Mouse (Mus musculus): ENCODE results near the gene Phox2b.

Phox2b gene

DNA sequence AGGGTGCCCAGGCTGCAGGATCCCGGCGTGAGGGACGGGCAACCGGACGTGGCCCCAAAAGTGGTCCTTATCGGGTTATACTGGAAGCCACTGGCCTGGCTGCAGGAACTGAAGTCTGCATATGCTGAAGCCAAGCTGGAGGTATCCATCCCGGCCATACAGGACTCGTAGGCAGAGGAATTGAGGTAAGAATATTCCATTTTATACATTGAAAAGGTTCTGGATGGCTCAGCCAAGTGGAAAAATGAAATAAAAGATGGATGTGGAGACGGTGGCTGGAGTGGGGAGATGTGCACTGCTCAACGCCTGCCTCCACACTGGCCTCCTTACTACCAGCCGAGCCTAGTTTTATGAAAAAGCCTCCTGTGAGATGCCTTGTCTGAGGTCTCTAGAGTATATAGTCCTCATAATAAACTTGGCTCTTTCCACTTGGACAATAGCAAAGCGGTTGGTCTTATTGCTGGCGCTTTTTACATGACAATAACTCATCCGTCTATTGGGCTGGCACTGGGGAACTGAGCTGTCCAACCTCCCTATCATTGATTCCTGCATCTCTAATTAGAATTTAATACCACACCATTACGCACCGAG, at the start of gene Phox2b:
Gene Phox2b, minus strand, starts transcription at position 569 of the 591 bp plus-strand sequence.
- no peak for DNase-seq (ENCODE audit: low spot score in 2 of 2)

DNA sequence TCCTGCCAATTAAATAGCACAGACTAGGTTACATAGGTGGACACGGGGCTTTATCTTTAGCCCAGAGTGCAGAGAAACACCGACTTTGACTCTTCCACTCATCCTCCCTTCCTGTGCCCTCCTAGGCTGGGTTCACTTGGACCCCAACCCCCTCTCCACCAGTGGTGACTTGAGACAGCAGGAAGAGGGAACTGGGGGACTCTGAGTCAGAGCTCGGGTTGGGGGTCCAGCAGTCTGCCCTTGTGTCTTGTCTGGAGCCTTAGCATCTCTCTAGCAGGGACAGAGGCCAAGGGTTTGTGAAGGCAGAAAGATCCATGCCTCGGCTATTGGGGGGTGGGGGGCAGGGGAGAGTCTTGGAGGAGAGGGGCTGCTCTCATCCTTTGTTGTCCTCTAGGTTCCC, 43.5 kb upstream of the Phox2b start:
- no peak for DNase-seq (ENCODE audit: low spot score in 2 of 2)

DNA sequence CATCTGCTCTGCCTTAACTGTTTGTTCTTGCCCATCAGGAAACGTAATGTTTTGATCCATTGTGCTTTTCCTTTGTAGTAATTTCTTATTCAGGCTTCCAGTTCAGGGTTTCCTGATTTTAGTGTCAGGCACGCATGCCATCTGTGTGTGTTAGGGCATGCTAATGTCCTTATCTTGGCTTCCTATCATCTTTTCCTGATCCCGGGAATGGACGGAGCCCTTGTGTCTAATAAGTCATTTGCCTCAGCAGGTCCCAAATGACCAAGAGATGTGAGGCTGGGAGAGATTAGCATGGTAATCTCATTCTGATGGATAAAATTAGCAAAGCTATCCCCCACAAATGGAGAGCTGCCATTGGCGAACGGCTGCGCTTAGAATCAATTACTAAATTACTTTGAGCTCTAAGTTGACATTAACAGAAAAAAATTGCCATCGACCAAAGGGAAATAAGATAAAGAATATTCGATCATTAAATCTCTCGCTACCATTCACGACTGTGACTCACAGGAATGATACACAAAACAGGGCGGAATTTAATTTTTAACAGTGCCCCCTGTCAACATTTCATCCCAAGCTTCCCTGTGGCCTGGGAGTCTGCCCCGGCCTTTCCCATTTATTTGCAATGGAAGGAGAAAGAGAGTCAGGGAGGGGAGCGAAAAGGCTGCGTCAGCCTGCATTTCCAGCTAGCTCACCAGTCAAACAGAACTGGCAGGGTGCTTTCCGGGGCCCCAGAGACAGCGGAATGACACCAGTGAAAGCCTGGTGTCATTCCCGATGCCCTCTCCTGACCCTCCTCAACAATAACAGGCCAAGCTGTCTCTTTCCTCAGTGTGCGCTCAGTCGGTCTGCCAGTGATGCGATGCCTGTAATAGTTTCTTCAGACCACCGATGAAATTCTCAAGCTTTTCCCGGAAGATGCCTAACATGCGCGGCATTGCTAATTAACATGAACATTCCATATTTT, 40.2 kb upstream of the Phox2b start:
- no peak for DNase-seq (ENCODE audit: low spot score in 2 of 2)

GRCm38 (mm10) chr5:67138643-67139042, 39.5 kb upstream of the Phox2b start:
- DNase-seq (ENCODE audit: low spot score in 2 of 2): no peak

DNA sequence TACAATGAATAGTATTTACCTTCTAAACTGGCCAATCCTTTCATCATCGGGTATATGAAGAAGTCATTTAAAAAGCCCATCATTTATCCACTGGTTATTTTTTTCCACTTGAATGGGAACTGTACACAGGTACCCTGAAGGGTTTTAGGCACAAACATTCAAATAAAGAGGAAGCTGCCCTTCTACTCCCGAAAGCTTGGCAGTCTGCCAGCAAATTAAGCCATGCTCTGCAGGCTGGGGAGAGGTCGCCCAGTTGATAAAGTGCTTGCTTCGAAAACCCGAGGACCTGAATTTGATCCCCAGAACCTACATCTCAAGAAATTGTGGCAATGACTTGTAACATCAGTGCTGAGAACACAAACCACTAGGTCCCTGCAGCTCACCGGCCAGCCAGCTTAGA, 35.6 kb upstream of the Phox2b start:
- DNase-seq (ENCODE audit: low spot score in 2 of 2): no peak

- DNase-seq (ENCODE audit: low spot score in 2 of 2): no peak
Observed at GRCm38 (mm10) chr5:67131671-67132070, 32.6 kb upstream of the Phox2b start.

GRCm38 (mm10) chr5:67106261-67106660, 7.2 kb upstream of the Phox2b start:
- no peak for DNase-seq (ENCODE audit: low spot score in 2 of 2)

DNA sequence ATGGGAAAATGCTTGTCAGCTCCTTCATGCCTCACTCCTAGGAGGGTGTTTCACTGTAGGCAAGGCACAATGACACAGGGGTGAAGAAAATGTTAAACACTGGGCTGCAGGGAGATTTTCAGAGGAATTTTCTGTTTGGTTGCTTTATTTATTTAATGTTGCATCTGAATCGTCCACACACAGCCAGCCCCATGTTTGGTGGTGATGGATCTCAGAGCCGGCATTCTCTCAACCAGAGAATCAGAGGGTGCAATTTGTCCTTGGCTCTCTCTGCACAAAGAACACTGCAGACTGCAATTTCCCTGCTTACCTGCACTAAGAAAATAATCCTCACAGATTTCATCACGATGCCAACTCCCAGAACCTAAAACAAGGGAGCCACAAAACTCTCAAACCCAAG, 3.9 kb upstream of the Phox2b start:
- no peak for DNase-seq (ENCODE audit: low spot score in 2 of 2)

- no peak for DNase-seq (ENCODE audit: low spot score in 2 of 2)
Observed at GRCm38 (mm10) chr5:67101793-67102600, 2.9 kb upstream of the Phox2b start.

DNA sequence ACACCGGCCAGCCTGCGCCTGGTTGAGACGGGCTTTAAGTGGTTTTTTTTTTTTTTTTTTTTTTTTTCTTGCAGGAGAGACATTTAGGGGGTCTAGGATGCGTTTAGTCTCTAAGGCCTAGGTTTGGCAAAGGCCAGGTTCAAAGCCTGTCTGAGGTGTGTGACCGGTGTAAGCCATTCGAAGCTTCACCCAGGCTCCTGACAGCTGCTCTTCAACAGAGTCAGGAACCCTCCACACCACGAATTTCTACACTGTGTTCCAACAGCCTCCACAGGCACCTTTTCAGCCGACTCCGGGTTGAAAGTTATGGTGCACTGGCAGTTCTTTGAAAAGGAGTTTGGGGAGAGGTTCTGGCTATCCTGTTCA, 2.3 kb upstream of the Phox2b start:
- no peak for DNase-seq (ENCODE audit: low spot score in 2 of 2)

GRCm38 (mm10) chr5:67100564-67101394, 1.7 kb upstream of the Phox2b start:
- DNase-seq (ENCODE audit: low spot score in 2 of 2): no peak

DNA sequence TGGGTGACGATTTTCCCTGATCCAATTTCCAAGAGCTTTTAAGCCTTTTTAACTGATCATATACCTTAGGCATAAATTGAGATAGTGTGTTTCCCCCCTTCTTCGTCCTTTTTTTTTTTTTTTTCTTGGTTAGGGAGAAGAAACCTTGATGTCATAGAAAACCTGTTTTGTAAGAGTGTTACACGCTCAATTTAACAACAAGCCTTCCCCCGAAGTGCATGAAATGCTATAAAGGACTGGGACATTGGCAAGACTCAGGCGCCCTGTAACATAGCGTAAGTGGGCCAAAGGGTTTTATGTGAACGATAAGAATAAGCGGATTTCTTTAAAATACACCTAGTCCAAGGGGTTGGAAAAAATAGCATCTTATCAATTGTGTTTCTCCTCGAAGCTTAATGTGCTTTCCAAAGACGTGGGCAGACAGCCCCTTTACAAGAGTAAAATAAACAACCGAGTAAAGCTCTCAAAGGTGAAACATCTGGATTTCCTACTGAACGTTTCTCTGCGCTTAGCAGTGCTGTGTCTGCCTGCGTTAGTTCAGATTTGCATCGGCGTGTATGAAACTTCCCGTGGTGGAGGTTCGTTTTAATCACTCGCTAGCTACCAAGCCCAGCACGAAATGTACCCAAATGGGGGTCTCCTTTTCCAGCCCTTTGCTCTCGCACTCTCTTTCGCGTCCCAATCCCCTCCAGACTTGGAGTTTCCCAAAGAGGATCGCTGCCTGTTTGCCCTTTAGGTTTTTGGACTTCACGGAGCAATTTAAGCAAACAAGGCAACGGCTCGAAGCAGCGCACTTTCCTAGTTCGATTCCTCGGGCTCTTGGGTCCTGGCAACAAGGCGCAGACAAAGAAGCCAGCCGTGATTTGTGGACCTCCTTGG, 531 bp upstream of the Phox2b start:
- no peak for DNase-seq (ENCODE audit: low spot score in 2 of 2)

GRCm38 (mm10) chr5:67098051-67098732, 909 bp downstream of the Phox2b start:
- DNase-seq (ENCODE audit: low spot score in 2 of 2): no peak

- no peak for DNase-seq (ENCODE audit: low spot score in 2 of 2)
Observed at GRCm38 (mm10) chr5:67097106-67098050, 1.7 kb downstream of the Phox2b start.

DNA sequence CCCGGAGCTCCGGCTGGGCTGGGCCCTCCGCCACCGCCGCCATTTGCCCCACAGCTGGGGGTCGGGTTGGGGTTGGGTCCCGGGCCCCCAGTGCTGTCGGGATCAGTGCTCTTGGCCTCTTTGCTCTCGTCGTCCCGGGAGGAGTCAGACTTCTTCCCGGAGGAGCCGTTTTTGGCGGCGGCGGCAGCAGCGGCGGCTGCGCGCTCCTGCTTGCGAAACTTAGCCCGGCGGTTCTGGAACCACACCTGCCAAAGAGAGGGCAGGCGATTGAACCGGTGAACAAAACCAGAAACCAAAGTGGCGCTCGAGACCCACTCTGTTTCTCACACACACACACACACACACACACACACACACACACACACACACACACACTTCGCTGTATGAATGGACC, 2.7 kb downstream of the Phox2b start:
- DNase-seq (ENCODE audit: low spot score in 2 of 2): no peak

DNA sequence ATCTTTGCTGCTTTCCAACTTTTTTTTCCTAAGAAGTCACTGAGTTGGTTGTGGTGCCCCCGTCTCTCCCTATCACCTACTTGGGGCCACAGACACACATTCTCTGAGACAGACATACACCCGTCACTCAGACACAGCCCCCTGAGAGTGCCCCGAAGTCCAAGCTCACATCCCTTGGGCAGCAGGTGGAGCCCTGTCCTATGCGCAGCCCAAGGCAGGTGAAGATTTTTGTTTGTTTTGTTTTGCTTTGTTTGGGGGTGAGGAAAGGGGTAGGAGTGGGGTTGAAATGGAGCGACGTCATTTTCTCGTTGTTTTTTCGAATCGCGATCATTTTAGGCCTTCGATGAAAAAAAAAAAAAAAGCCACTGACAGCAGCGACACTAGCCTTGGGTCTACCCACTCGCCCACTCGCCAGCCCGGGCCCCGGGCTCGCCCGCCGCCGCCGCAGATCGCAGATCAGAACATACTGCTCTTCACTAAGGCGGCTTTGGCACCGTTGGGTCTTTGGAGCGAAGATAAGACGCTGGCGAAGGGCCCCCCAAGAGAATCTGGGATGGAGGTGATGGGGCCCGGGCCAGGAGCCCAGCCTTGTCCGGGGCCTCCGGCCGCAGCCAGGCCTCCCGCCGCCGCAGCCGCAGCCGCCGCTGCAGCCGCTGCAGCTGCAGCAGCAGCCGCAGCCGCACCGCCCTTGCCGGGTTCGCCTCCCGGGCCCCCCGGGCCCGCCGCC, 3.3 kb downstream of the Phox2b start:
- no peak for DNase-seq (ENCODE audit: low spot score in 2 of 2)

GRCm38 (mm10) chr5:67095153-67095552, 3.9 kb downstream of the Phox2b start:
- DNase-seq (ENCODE audit: low spot score in 2 of 2): no peak

DNA sequence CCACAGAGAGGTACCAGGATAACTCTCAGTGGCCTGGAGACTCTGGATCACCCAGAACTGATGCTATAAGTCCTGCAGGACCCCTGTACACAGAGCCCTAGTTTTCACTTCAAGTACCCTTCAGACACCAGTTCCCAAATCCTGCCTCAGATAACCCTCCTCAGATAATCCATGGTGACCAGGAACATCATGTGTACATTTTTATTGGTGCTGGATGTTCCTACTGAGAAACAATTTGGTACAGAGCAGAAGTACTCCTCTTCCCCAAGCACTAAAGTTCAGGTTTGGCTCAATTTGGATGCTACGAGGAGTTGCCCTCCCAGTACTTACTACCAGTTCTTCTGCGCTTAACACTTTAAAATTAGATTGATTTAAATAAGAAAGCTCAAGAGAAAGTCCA, 5.1 kb downstream of the Phox2b start:
- no peak for DNase-seq (ENCODE audit: low spot score in 2 of 2)
